Mouse (Mus musculus) embryonic facial prominence, embryonic 12.5 days (tissue): ENCODE results near the gene Gm20867. TPM values are rescaled to one million over a fixed set of nuclear protein-coding genes. Genes with fewer than 3 reads are reported as not detected.
"Not testable (repeated sequence)": the region's sequence is repeated elsewhere in the genome, so short reads cannot be mapped to it uniquely, and the experiment has no call there.

Experiments used
- ATAC-seq: fragments of 200-750 bp; cut with Nextera tagmentation; 2 replicates; pipeline ENCODE4 v1.8.0; 2017; ENCODE audit not compliant: insufficient number of reproducible peaks, insufficient read depth, low FRiP score, low TSS enrichment
- H3K27ac ChIP-seq: fragments of 300-500 bp; sonication (generic); 2 replicates; pipeline ENCODE4 v1.5.1; 2016; ENCODE audit warnings: mild to moderate bottlenecking
- H3K27me3 ChIP-seq: fragments of 300-500 bp; sonication (generic); 2 replicates; pipeline ENCODE4 v1.6.1; 2016; ENCODE audit warnings: mild to moderate bottlenecking, moderate library complexity
- H3K36me3 ChIP-seq: fragments of 300-500 bp; sonication (generic); 2 replicates; pipeline ENCODE4 v1.6.1; 2016; ENCODE audit warnings: mild to moderate bottlenecking
- H3K4me1 ChIP-seq: fragments of 300-500 bp; sonication (generic); 2 replicates; pipeline ENCODE4 v1.6.1; 2016
- H3K4me2 ChIP-seq: fragments of 300-500 bp; sonication (generic); replicated peaks from 2 replicates; pipeline ENCODE4 v1.6.1; 2016; ENCODE audit warnings: mild to moderate bottlenecking, moderate library complexity
- H3K4me3 ChIP-seq: fragments of 300-500 bp; sonication (generic); 2 replicates; pipeline ENCODE4 v1.5.1; 2016; ENCODE audit warnings: mild to moderate bottlenecking
- H3K9ac ChIP-seq: fragments of 300-500 bp; sonication (generic); 2 replicates; pipeline ENCODE4 v1.6.1; 2016; ENCODE audit warnings: mild to moderate bottlenecking, moderate library complexity
- H3K9me3 ChIP-seq: fragments of 300-500 bp; sonication (generic); 2 replicates; pipeline ENCODE4 v1.6.1; 2016; ENCODE audit warnings: mild to moderate bottlenecking, moderate library complexity
- WGBS: fragments of 180-500 bp; shearing (Covaris S2); methylation state at CpG from one replicate; pipeline ENCODE4 v1.1.7; 2016; 5-methylcytosine and 5-hydroxymethylcytosine counted together
- polyA plus RNA-seq: library from polyadenylated mRNA; unstranded; fragments of >200 nt; fragmentation: Nextera tagmentation; extraction: Ambion mirVana; gene quantifications from 2 replicates; pipeline ENCODE4 v1.2.1, GENCODE M21; 2016

Gene Gm20867
- not detected in 2 replicates for polyA plus RNA-seq

DNA sequence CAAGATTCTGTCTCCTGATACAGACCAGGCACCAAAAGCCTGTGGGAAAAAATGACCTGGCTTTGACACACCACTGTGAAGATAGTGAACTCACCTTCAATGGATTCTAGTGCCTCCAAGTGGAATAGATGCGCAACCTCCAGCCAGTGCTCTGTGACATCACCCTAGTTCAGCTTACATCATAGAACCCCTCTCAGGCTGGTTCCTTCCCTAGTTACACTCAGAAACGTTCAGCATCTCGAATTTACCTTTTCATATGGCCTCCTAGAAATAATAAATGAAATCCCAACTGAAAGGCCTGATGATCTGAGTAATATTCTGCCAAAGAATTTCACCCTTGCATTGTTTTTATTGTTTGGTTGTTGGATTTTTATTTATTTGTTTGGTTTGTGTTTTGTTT is at the start of gene Gm20867:
Gm20867 (minus strand) TSS at position 101 of the 400 bp plus-strand sequence.
- H3K4me1 ChIP-seq, H3K9ac ChIP-seq, ATAC-seq, H3K27me3 ChIP-seq, H3K4me2 ChIP-seq, H3K9me3 ChIP-seq, H3K4me3 ChIP-seq, H3K27ac ChIP-seq, H3K36me3 ChIP-seq: not testable (repeated sequence)
- WGBS, result no CpG with 5 or more reads among the region's 3 CpGs

Other genes with a start within 250 kb of the Gm20867 start
- not detected in 2 replicates for gene Gm29564, start 249.8 kb upstream of the Gm20867 start, polyA plus RNA-seq